Mouse (Mus musculus) kidney, adult 18-20 months (tissue): ENCODE results near the gene Zfp618.
A peak's percentile ranks its signal among the peaks of the same experiment; 100 is the strongest.

Experiments
- DNase-seq: peaks from one replicate; pipeline ENCODE4 v3.0.0; 2021

Gene Zfp618

GRCm38 (mm10) chr4:63068499-63069175 lies 103.3 kb downstream of the Zfp618 start:
- no peak for DNase-seq

- no peak for DNase-seq
Observed at GRCm38 (mm10) chr4:63071413-63072260, 106.3 kb downstream of the Zfp618 start.

- no peak for DNase-seq
Observed at GRCm38 (mm10) chr4:63073139-63073538, 107.8 kb downstream of the Zfp618 start.

GRCm38 (mm10) chr4:63079159-63079558 lies 113.8 kb downstream of the Zfp618 start:
- DNase-seq, result no peak

GRCm38 (mm10) chr4:63084473-63084889 lies 119.1 kb downstream of the Zfp618 start:
- peak; percentile 53 for DNase-seq

- DNase-seq, result no peak
Observed at GRCm38 (mm10) chr4:63089484-63089883, 124.1 kb downstream of the Zfp618 start.

GRCm38 (mm10) chr4:63091151-63091550 lies 125.8 kb downstream of the Zfp618 start:
- DNase-seq, result no peak

- DNase-seq, result no peak
Observed at GRCm38 (mm10) chr4:63097603-63098002, 132.2 kb downstream of the Zfp618 start.

GRCm38 (mm10) chr4:63100478-63100877 lies 135.1 kb downstream of the Zfp618 start:
- no peak for DNase-seq

GRCm38 (mm10) chr4:63102025-63102424 lies 136.7 kb downstream of the Zfp618 start:
- DNase-seq, result no peak

GRCm38 (mm10) chr4:63105651-63106050 lies 140.3 kb downstream of the Zfp618 start:
- DNase-seq, result no peak

GRCm38 (mm10) chr4:63118639-63119437 lies 153.5 kb downstream of the Zfp618 start:
- DNase-seq, result peak; percentile 84

GRCm38 (mm10) chr4:63124861-63125466 lies 159.6 kb downstream of the Zfp618 start:
- no peak for DNase-seq

- no peak for DNase-seq
Observed at GRCm38 (mm10) chr4:63129891-63130624, 164.7 kb downstream of the Zfp618 start.

GRCm38 (mm10) chr4:63147268-63147667 lies 181.9 kb downstream of the Zfp618 start:
- DNase-seq, result no peak

- no peak for DNase-seq
Observed at GRCm38 (mm10) chr4:63151127-63151526, 185.8 kb downstream of the Zfp618 start.

- DNase-seq, result no peak
Observed at GRCm38 (mm10) chr4:63154028-63154427, 188.7 kb downstream of the Zfp618 start.

- no peak for DNase-seq
Observed at GRCm38 (mm10) chr4:63154699-63155098, 189.3 kb downstream of the Zfp618 start, which contains the start of gene Ambp. Gene Ambp (minus strand): TSS chr4:63154799.

GRCm38 (mm10) chr4:63155596-63155995 lies 190.2 kb downstream of the Zfp618 start:
- DNase-seq, result no peak

GRCm38 (mm10) chr4:63156726-63157634 lies 191.6 kb downstream of the Zfp618 start:
- peak; percentile 71 for DNase-seq

GRCm38 (mm10) chr4:63158192-63158591 lies 192.8 kb downstream of the Zfp618 start:
- peak; percentile 47 for DNase-seq
